Mouse (Mus musculus): ENCODE measurements around the gene Git1. TPM values are rescaled to one million over a fixed set of nuclear protein-coding genes. Genes with fewer than 3 reads are reported as not detected.
A peak's percentile ranks its signal among the peaks of the same experiment; 100 is the strongest.

The Git1 gene
- polyA plus RNA-seq, 1 experiment = 37.9 TPM

GRCm38 (mm10) chr11:77472775-77473174, 20.6 kb upstream of the Git1 start:
- TF ChIP-seq POLR2A (IDR thresholded peaks at IDR 0.05; ENCODE audit: low read depth, low read length) = no peak
- TF ChIP-seq CTCF (IDR thresholded peaks at IDR 0.05; ENCODE audit: borderline replicate concordance, insufficient read depth, low read length) = no peak
- Histone ChIP-seq H3K4me1 (ENCODE audit: control insufficient read depth, insufficient read depth, low read length) (no peaks in the 10 kb centered on the region), H3K4me3 (ENCODE audit: insufficient read depth, low read length) (no peak overlapping the region), H3K27ac (ENCODE audit: insufficient read depth, low read length) (no peak overlapping the region)

GRCm38 (mm10) chr11:77476216-77476615, 17.1 kb upstream of the Git1 start:
- Histone ChIP-seq H3K27ac (ENCODE audit: insufficient read depth, low read length) (no peak overlapping the region), H3K4me1 (ENCODE audit: control insufficient read depth, insufficient read depth, low read length) (no peaks in the 10 kb centered on the region), H3K4me3 (ENCODE audit: insufficient read depth, low read length) (no peak overlapping the region)
- TF ChIP-seq POLR2A (IDR thresholded peaks at IDR 0.05; ENCODE audit: low read depth, low read length) (no peak), CTCF (IDR thresholded peaks at IDR 0.05; ENCODE audit: borderline replicate concordance, insufficient read depth, low read length) (no peak)

GRCm38 (mm10) chr11:77476895-77477294, 16.5 kb upstream of the Git1 start:
- H3K4me3 ChIP-seq (ENCODE audit: insufficient read depth, low read length) = no peak overlapping the region
- H3K4me1 ChIP-seq (ENCODE audit: control insufficient read depth, insufficient read depth, low read length) = no peaks in the 10 kb centered on the region
- no peak for TF ChIP-seq POLR2A (IDR thresholded peaks at IDR 0.05; ENCODE audit: low read depth, low read length)
- no peak for TF ChIP-seq CTCF (IDR thresholded peaks at IDR 0.05; ENCODE audit: borderline replicate concordance, insufficient read depth, low read length)

GRCm38 (mm10) chr11:77483043-77483442, 10.3 kb upstream of the Git1 start:
- 0 out of 2 replicates have a peak, but pooled peaks cover 2% of the 10 kb centered on the region for H3K4me1 ChIP-seq (ENCODE audit: control insufficient read depth, insufficient read depth, low read length)
- no peak for TF ChIP-seq CTCF (IDR thresholded peaks at IDR 0.05; ENCODE audit: borderline replicate concordance, insufficient read depth, low read length)
- H3K4me3 ChIP-seq (ENCODE audit: insufficient read depth, low read length) = no peak overlapping the region
- H3K27ac ChIP-seq (ENCODE audit: insufficient read depth, low read length) = no peak overlapping the region

More at GRCm38 (mm10) chr11:77476895-77477294, 16.5 kb upstream of the Git1 start:
- H3K27ac ChIP-seq (ENCODE audit: insufficient read depth, low read length) = no peak overlapping the region

GRCm38 (mm10) chr11:77483510-77484255, 9.7 kb upstream of the Git1 start:
- no peak overlapping the region for H3K27ac ChIP-seq (ENCODE audit: insufficient read depth, low read length)
- 0 out of 2 replicates have a peak, but pooled peaks cover 2% of the 10 kb centered on the region for H3K4me1 ChIP-seq (ENCODE audit: control insufficient read depth, insufficient read depth, low read length)
- TF ChIP-seq CTCF (IDR thresholded peaks at IDR 0.05; ENCODE audit: borderline replicate concordance, insufficient read depth, low read length) = no peak
- no peak for TF ChIP-seq POLR2A (IDR thresholded peaks at IDR 0.05; ENCODE audit: low read depth, low read length)
- H3K4me3 ChIP-seq (ENCODE audit: insufficient read depth, low read length) = no peak overlapping the region

- Histone ChIP-seq H3K4me3 (ENCODE audit: insufficient read depth, low read length) (no peak overlapping the region), H3K27ac (ENCODE audit: insufficient read depth, low read length) (no peak overlapping the region), H3K4me1 (ENCODE audit: control insufficient read depth, insufficient read depth, low read length) (peaks cover 4% of the 10 kb centered on the region; the same call in 1 of the 2 replicates)
- no peak for TF ChIP-seq CTCF (IDR thresholded peaks at IDR 0.05; ENCODE audit: borderline replicate concordance, insufficient read depth, low read length)
- TF ChIP-seq POLR2A (IDR thresholded peaks at IDR 0.05; ENCODE audit: low read depth, low read length) = no peak
Measured at GRCm38 (mm10) chr11:77485229-77485628, 8.1 kb upstream of the Git1 start.

- no peak overlapping the region for H3K27ac ChIP-seq (ENCODE audit: insufficient read depth, low read length)
- H3K4me3 ChIP-seq (ENCODE audit: insufficient read depth, low read length) = no peak overlapping the region
- H3K4me1 ChIP-seq (ENCODE audit: control insufficient read depth, insufficient read depth, low read length) = peaks cover 10% of the 10 kb centered on the region; the same call in 1 of the 2 replicates
- TF ChIP-seq POLR2A (IDR thresholded peaks at IDR 0.05; ENCODE audit: low read depth, low read length) = no peak
- no peak for TF ChIP-seq CTCF (IDR thresholded peaks at IDR 0.05; ENCODE audit: borderline replicate concordance, insufficient read depth, low read length)
Measured at GRCm38 (mm10) chr11:77486798-77487197, 6.6 kb upstream of the Git1 start.

- H3K4me3 ChIP-seq (ENCODE audit: insufficient read depth, low read length) = peak overlapping the region; percentile 58
- peaks cover 8% of the 10 kb centered on the region; the same call in 1 of the 2 replicates for H3K4me1 ChIP-seq (ENCODE audit: control insufficient read depth, insufficient read depth, low read length)
- no peak overlapping the region for H3K27ac ChIP-seq (ENCODE audit: insufficient read depth, low read length)
- TF ChIP-seq CTCF (IDR thresholded peaks at IDR 0.05; ENCODE audit: borderline replicate concordance, insufficient read depth, low read length) (no peak), POLR2A (IDR thresholded peaks at IDR 0.05; ENCODE audit: low read depth, low read length) (no peak)
Measured at GRCm38 (mm10) chr11:77488771-77489581, 4.4 kb upstream of the Git1 start.

- TF ChIP-seq POLR2A (IDR thresholded peaks at IDR 0.05; ENCODE audit: low read depth, low read length) (peak; percentile 41; the same call in 1 of the 2 replicates), CTCF (IDR thresholded peaks at IDR 0.05; ENCODE audit: borderline replicate concordance, insufficient read depth, low read length) (no peak)
- H3K4me1 ChIP-seq (ENCODE audit: control insufficient read depth, insufficient read depth, low read length) = peaks cover 11% of the 10 kb centered on the region
- peak within 1 kb of the TSS; percentile 58 for H3K4me3 ChIP-seq (ENCODE audit: insufficient read depth, low read length)
- peak within 1 kb of the TSS; percentile 60 for H3K27ac ChIP-seq (ENCODE audit: insufficient read depth, low read length)
Measured at GRCm38 (mm10) chr11:77489591-77490235, 3.6 kb upstream of the Git1 start, which contains the start of gene Ankrd13b. Gene Ankrd13b, minus strand, starts transcription at chr11:77489678.
